Mouse (Mus musculus) large intestine, adult 2 months (tissue): Measurements from ENCODE around the gene Kansl1. TPM values are rescaled to one million over a fixed set of nuclear protein-coding genes. Genes with fewer than 3 reads are reported as not detected.

Experiments
- polyA plus RNA-seq: library from polyadenylated mRNA; depleted of rRNA; stranded (reverse); fragments of >200 nt; gene quantifications from 2 replicates; pipeline ENCODE4 v1.2.3, GENCODE M21; 2012; rRNA removed

Kansl1 gene
- polyA plus RNA-seq, 1 experiment, result 31.6 TPM

Other genes starting within 250 kb of the Kansl1 start
- gene Mapt, start 237.5 kb downstream of the Kansl1 start, polyA plus RNA-seq, result 2.3 and 2.7 TPM in 2 replicates
- gene Cdc27, start 81.8 kb upstream of the Kansl1 start, polyA plus RNA-seq, result 3.8 and 6.6 TPM in 2 replicates
- gene Myl4, start 81.8 kb upstream of the Kansl1 start, polyA plus RNA-seq, result 3.3 and 5.2 TPM in 2 replicates
- 6.9 and 8.6 TPM in 2 replicates for gene Itgb3, start 139.1 kb upstream of the Kansl1 start, polyA plus RNA-seq
- gene Gm11639, start 216.8 kb upstream of the Kansl1 start, polyA plus RNA-seq, result not detected in 2 replicates